Mouse (Mus musculus): ENCODE results near the gene Il16.

Gene Il16

GRCm38 (mm10) chr7:83699066-83699745 lies 46.3 kb downstream of the Il16 start:
- in situ Hi-C loops (cut with MboI; ENCODE audit: unreplicated experiment in 2 of 2) = loop anchor here in 1 of 2 experiments (5.0 kb wide), 1 partner anchor 658 kb away; no protein-coding TSS in a partner anchor

DNA sequence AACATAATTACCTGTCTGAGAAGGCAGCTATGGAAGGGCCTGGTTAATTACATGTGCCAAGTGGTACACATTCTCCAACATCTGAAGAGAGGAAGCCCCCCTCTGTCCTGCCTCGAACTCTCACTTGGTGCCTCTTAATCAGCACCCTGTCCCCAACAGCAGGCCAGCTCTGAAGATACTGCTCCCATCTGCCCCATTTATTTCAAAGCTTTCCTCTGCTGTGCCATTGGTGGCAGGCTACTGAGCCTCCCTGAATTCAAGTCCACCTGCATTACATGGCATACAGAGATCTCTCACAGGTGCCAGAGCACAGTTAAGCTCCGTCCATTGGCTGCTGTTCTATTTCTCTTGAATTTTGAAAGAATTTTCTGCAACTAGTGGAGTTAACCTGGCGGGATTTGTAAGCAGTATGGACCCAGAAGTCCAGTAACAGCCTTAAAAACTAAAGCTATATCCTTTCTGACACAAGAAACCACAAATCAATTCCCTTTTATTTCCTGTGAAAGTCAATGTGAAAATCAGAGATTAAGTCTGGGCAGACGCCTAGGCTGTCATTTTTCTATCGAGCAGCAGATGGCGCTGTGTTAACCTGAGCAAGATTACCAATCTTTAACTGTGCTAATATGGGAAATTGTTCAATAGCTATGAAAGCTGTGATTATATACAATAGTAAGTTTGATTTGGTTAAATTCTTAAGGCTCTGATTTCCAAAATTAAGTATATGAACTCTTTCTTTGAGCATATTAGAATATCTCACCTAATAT lies 49.9 kb downstream of the Il16 start:
- in situ Hi-C loops (cut with MboI; ENCODE audit: unreplicated experiment in 2 of 2) = loop anchor here in 1 of 2 experiments (5.0 kb wide), 1 partner anchor 662 kb away; no protein-coding TSS in a partner anchor

DNA sequence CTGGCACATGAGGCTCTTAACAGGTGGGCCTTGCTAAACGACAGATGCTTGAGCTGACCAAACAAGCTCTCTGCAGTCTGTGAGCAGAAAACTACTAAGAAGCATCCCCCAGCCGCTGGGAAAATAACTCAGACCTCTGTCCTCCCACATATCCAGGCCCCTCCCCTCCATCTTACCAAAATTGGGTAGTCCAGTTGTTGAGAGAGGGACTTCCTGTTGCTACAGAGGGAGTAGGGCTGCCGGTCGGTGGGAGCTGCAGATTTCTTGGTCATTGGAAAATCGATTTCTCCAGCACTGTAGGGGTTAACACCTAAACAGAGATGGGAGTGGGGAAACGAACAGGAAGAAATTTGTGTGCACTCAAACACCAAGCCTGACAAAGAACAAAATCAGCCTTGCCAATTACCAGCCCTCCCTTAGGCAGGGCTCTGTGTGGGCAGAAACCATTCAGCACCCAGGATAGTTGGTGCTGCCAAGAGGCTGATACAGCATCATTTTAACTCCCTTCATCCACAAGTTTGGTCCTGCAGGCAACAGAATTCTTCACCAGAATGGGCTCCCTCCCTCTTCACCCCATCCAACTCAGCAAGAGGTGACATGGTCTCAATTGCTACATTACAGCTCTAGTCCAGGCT lies 62.8 kb downstream of the Il16 start:
- in situ Hi-C loops (cut with MboI; ENCODE audit: unreplicated experiment in 2 of 2) = loop anchor here in 1 of 2 experiments (10.0 kb wide), 2 partner anchors 92 to 402 kb away; partner anchors contain the start of gene Cemip

- in situ Hi-C loops (cut with MboI; ENCODE audit: unreplicated experiment in 2 of 2) = loop anchor here (5.0 to 10.0 kb wide), 3 partner anchors 111 to 676 kb away; no protein-coding TSS in a partner anchor
These were observed 67.0 kb downstream of the Il16 start for GRCm38 (mm10) chr7:83678506-83678905.

GRCm38 (mm10) chr7:83677296-83677695 lies 68.2 kb downstream of the Il16 start:
- in situ Hi-C loops (cut with MboI; ENCODE audit: unreplicated experiment in 2 of 2) = loop anchor here (5.0 to 10.0 kb wide), 3 partner anchors 110 to 678 kb away; no protein-coding TSS in a partner anchor

GRCm38 (mm10) chr7:83675545-83676254 lies 69.8 kb downstream of the Il16 start:
- in situ Hi-C loops (cut with MboI; ENCODE audit: unreplicated experiment in 2 of 2) = loop anchor here (5.0 to 10.0 kb wide), 3 partner anchors 108 to 679 kb away; no protein-coding TSS in a partner anchor

- in situ Hi-C loops (cut with MboI; ENCODE audit: unreplicated experiment in 2 of 2) = loop anchor here (5.0 to 25.0 kb wide), 5 partner anchors 104 to 809 kb away; partner anchors contain the start of gene Mex3b (in 1 of the 2)
These were observed 74.0 kb downstream of the Il16 start for GRCm38 (mm10) chr7:83671573-83671972.

GRCm38 (mm10) chr7:83668724-83669123 lies 76.8 kb downstream of the Il16 start:
- in situ Hi-C loops (cut with MboI; ENCODE audit: unreplicated experiment in 2 of 2) = loop anchor here in 1 of 2 experiments (5.0 to 25.0 kb wide), 3 partner anchors 219 to 806 kb away; partner anchors contain the start of gene Mex3b

GRCm38 (mm10) chr7:83667936-83668645 lies 77.4 kb downstream of the Il16 start:
- in situ Hi-C loops (cut with MboI; ENCODE audit: unreplicated experiment in 2 of 2) = loop anchor here in 1 of 2 experiments (5.0 to 25.0 kb wide), 3 partner anchors 219 to 806 kb away; partner anchors contain the start of gene Mex3b

- in situ Hi-C loops (cut with MboI; ENCODE audit: unreplicated experiment in 2 of 2) = loop anchor here in 1 of 2 experiments (5.0 to 25.0 kb wide), 3 partner anchors 221 to 804 kb away; partner anchors contain the start of gene Mex3b
These were observed 79.4 kb downstream of the Il16 start for GRCm38 (mm10) chr7:83666087-83666595.

DNA sequence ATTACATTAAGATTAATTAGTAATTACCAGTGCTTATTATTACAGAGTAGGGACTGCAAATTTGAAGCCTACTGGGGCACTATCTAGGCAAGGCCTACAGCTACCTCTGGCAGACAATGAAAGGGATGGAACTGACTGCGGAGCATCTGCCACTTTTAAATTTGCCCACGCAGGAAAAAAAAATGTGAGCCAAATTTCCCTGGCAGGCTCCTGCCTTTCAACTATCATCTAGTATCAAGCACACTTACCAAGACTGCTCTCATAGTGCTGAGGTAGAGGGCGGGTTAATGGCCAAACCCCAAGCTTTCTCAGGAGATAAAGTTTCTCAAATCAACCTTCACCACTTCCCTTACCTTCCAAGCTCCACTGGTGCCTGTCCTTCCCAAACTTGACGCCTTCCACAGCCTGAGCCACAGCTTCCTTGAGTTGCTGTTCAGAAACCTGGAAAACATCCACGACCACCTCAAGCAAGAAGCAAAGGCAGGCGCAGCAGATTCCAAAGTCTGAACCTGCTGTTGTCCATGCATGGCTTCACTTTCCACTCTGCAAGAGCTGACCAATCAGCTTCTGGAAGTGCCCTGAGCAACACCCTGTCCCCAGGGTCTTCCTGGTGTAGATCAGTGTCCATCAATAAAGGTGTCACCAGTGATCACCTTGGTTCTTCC lies 82.7 kb downstream of the Il16 start:
- in situ Hi-C loops (cut with MboI; ENCODE audit: unreplicated experiment in 2 of 2) = loop anchor here in 1 of 2 experiments (25.0 kb wide), 2 partner anchors 449 to 801 kb away; partner anchors contain the start of gene Mex3b

DNA sequence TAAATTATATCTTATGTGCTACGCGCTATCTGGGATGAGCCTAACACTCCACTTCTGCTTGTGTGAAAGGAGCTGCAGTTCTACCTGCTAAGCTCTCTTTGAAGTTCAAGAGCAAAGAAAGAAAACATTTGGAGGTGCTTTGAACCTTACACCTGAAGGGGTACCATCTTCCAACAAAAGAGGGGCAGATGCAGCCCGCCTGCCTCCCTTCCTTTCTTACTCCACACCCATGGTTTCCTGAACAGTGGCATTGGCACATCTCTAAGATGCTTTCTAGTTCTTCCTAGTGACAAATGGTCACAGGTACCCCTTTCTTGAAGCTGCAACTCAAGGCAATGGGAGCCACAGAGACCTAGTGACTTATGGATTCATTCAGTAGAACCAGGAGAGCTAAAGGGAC lies 83.8 kb downstream of the Il16 start:
- in situ Hi-C loops (cut with MboI; ENCODE audit: unreplicated experiment in 2 of 2) = loop anchor here in 1 of 2 experiments (25.0 kb wide), 2 partner anchors 451 to 799 kb away; partner anchors contain the start of gene Mex3b

- in situ Hi-C loops (cut with MboI; ENCODE audit: unreplicated experiment in 2 of 2) = loop anchor here in 1 of 2 experiments (25.0 kb wide), 2 partner anchors 451 to 799 kb away; partner anchors contain the start of gene Mex3b
These were observed 84.5 kb downstream of the Il16 start for GRCm38 (mm10) chr7:83661031-83661430.

- in situ Hi-C loops (cut with MboI; ENCODE audit: unreplicated experiment in 2 of 2) = loop anchor here in 1 of 2 experiments (25.0 kb wide), 2 partner anchors 452 to 798 kb away; partner anchors contain the start of gene Mex3b
These were observed 85.2 kb downstream of the Il16 start for GRCm38 (mm10) chr7:83660273-83660691.

DNA sequence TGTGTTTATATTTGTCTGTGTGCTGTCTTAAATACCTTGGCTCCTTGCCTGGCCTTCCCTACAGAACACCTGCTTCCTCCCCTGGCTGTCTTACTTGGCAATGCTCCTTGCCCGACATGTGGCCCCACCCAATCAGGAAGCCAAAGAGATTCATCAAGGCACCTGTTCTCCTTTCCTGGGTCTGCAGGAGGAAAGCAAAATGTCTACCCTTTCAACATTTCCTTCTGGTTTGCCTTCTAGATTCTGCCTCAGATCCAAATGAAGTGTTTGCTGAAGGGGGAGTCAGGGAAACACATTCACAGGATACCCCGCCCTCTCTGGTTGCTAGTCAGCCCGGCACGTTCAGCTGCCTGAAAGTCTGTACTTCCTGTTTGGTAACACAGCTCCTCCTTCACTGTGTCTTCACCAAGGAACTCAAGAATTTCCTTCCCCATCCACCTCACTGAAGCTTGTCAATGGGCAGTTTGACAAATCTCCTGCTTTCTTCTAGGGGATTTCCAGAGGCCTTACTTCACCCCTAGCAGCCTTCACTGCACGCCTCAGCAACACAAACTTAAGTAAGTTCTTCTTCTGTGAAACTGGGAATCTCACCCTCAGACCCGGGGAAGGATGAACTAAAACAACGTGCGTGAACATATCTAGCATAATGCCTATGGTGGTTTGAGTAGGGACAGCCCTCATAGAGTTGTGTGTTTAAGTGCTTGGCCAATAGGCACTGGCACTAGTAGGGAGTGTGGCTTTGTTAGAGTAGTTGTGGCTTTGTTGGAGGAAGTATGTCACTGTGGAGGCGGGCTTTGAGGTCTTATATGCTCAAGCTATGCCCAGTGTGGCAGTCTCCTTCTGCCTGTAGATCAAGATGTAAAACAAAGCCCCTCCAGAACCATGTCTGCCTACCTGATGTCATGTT lies 86.1 kb downstream of the Il16 start:
- in situ Hi-C loops (cut with MboI; ENCODE audit: unreplicated experiment in 2 of 2) = loop anchor here (5.0 to 25.0 kb wide), 5 partner anchors 148 to 797 kb away; partner anchors contain the start of genes Abhd17c (in 1 of the 2) and Mex3b (in 1 of the 2)

- in situ Hi-C loops (cut with MboI; ENCODE audit: unreplicated experiment in 2 of 2) = loop anchor here (5.0 to 25.0 kb wide), 5 partner anchors 149 to 796 kb away; partner anchors contain the start of genes Abhd17c (in 1 of the 2) and Mex3b (in 1 of the 2)
These were observed 86.8 kb downstream of the Il16 start for GRCm38 (mm10) chr7:83658716-83659115.

All from v-Abl transformed pro-B cells (cell line).